Mouse (Mus musculus) ES-E14 (cell line): ENCODE measurements around the gene Atp6v0e.

Experiments
- CHD2 ChIP-seq: IDR thresholded peaks from 2 replicates; pipeline ENCODE4 v1.6.1; 2014; ENCODE audit warnings: mild to moderate bottlenecking, low read depth, low read length, inconsistent platforms
- HCFC1 ChIP-seq: IDR thresholded peaks from 2 replicates; pipeline ENCODE4 v1.6.1; 2012; ENCODE audit warnings: low read length, inconsistent platforms, borderline replicate concordance; ENCODE audit not compliant: insufficient read depth
- ZNF384 ChIP-seq: IDR thresholded peaks from 2 replicates; pipeline ENCODE4 v1.6.1; 2012; ENCODE audit warnings: low read depth, low read length, inconsistent platforms

- no peak for TF ChIP-seq ZNF384
- no peak for TF ChIP-seq HCFC1
- TF ChIP-seq CHD2 = no peak
These were observed 25.2 kb upstream of the Atp6v0e start for GRCm38 (mm10) chr17:26637851-26638250.
